Mouse (Mus musculus) midbrain, embryonic 14.5 days (tissue): ENCODE data around the gene Cpt1a. TPM values are rescaled to one million over a fixed set of nuclear protein-coding genes. Genes with fewer than 3 reads are reported as not detected.

Source experiments
- ATAC-seq: fragments of 200-750 bp; cut with Nextera tagmentation; 2 replicates; pipeline ENCODE4 v1.8.0; 2017; ENCODE audit warnings: moderate number of reproducible peaks, moderate library complexity; ENCODE audit not compliant: low FRiP score, low TSS enrichment
- DNase-seq: peaks from one replicate; pipeline ENCODE4 v3.0.0-alpha.2; 2015
- H3K27ac ChIP-seq: fragments of 300-500 bp; sonication (generic); replicated peaks from 2 replicates; pipeline ENCODE4 v1.5.1; 2014; ENCODE audit warnings: mild to moderate bottlenecking, low read depth, low read length, moderate library complexity
- H3K27me3 ChIP-seq: fragments of 300-500 bp; sonication (generic); 2 replicates; pipeline ENCODE4 v1.6.1; 2014; ENCODE audit warnings: low read length, control low read depth, mixed read lengths; ENCODE audit not compliant: control insufficient read depth, insufficient read depth
- H3K36me3 ChIP-seq: fragments of 300-500 bp; sonication (generic); 2 replicates; pipeline ENCODE4 v1.6.1; 2014; ENCODE audit warnings: low read length, control low read depth; ENCODE audit not compliant: control insufficient read depth, insufficient read depth
- H3K4me1 ChIP-seq: fragments of 300-500 bp; sonication (generic); 2 replicates; pipeline ENCODE4 v1.6.1; 2014; ENCODE audit warnings: mild to moderate bottlenecking, antibody characterized with exemption, low read length, control low read depth; ENCODE audit not compliant: control insufficient read depth, insufficient read depth
- H3K4me2 ChIP-seq: fragments of 300-500 bp; sonication (generic); 2 replicates; pipeline ENCODE4 v1.6.1; 2014; ENCODE audit warnings: mild to moderate bottlenecking, low read length, moderate library complexity
- H3K4me3 ChIP-seq: fragments of 300-500 bp; sonication (generic); replicated peaks from 2 replicates; pipeline ENCODE4 v1.5.1; 2014; ENCODE audit warnings: low read depth, low read length
- H3K9ac ChIP-seq: fragments of 300-500 bp; sonication (generic); replicated peaks from 2 replicates; pipeline ENCODE4 v1.6.1; 2014; ENCODE audit warnings: mild to moderate bottlenecking, low read length, moderate library complexity
- H3K9me3 ChIP-seq: fragments of 300-500 bp; sonication (generic); 2 replicates; pipeline ENCODE4 v1.6.1; 2016; ENCODE audit warnings: low read length, control low read depth, mixed read lengths; ENCODE audit not compliant: control insufficient read depth
- WGBS: fragments of 180-500 bp; shearing (Covaris S2); extraction: QIAGEN DNeasy Blood & Tissue Kit; methylation state at CpG from one replicate; pipeline ENCODE4 v1.1.7; 2014; 5-methylcytosine and 5-hydroxymethylcytosine counted together
- polyA plus RNA-seq: library from polyadenylated mRNA; unstranded; fragments of >200 nt; fragmentation: Nextera tagmentation; extraction: Ambion mirVana; gene quantifications from 2 replicates; pipeline ENCODE4 v1.2.1, GENCODE M21; 2014

The Cpt1a gene
- polyA plus RNA-seq, 1 experiment from 2014 or later = 19.2 TPM

- ATAC-seq (no peak), DNase-seq (no peak)
- Histone ChIP-seq H3K4me3 (no peak overlapping the region), H3K9ac (no peak overlapping the region), H3K9me3 (no peaks in the 10 kb centered on the region), H3K4me2 (no peak overlapping the region), H3K27me3 (no peaks in the 10 kb centered on the region), H3K36me3 (peaks cover 21% of the 10 kb centered on the region), H3K4me1 (no peaks in the 10 kb centered on the region), H3K27ac (no peak overlapping the region)
- 89% methylated on average over 6 of the region's 6 CpGs for WGBS
Measured at GRCm38 (mm10) chr19:3295245-3295644, 26.9 kb upstream of the Cpt1a start.

- no peak overlapping the region for H3K27ac ChIP-seq
- H3K4me2 ChIP-seq = no peak overlapping the region
- peaks cover 9% of the 10 kb centered on the region; the same call in 1 of the 2 replicates for H3K36me3 ChIP-seq
- no peak overlapping the region for H3K4me3 ChIP-seq
- DNase-seq (no peak), ATAC-seq (no peak)
- H3K9ac ChIP-seq = no peak overlapping the region
- no peaks in the 10 kb centered on the region for H3K4me1 ChIP-seq
- H3K27me3 ChIP-seq = no peaks in the 10 kb centered on the region
- H3K9me3 ChIP-seq = no peaks in the 10 kb centered on the region
Measured at GRCm38 (mm10) chr19:3297034-3297433, 25.1 kb upstream of the Cpt1a start.

- Histone ChIP-seq H3K27me3 (no peaks in the 10 kb centered on the region), H3K4me1 (no peaks in the 10 kb centered on the region), H3K9ac (no peak overlapping the region), H3K4me3 (no peak overlapping the region), H3K36me3 (peaks cover 7% of the 10 kb centered on the region; the same call in 1 of the 2 replicates), H3K27ac (no peak overlapping the region), H3K4me2 (no peak overlapping the region), H3K9me3 (no peaks in the 10 kb centered on the region)
- ATAC-seq (no peak), DNase-seq (no peak)
- 90% methylated on average over 7 of the region's 7 CpGs for WGBS
Measured at GRCm38 (mm10) chr19:3297775-3298174, 24.4 kb upstream of the Cpt1a start.

- DNase-seq (no peak), ATAC-seq (no peak)
- H3K4me2 ChIP-seq = no peak overlapping the region
- 59% methylated on average over 4 of the region's 4 CpGs for WGBS
- H3K9ac ChIP-seq = no peak overlapping the region
- H3K4me1 ChIP-seq = no peaks in the 10 kb centered on the region
- H3K27me3 ChIP-seq = no peaks in the 10 kb centered on the region
- H3K27ac ChIP-seq = no peak overlapping the region
- no peaks in the 10 kb centered on the region for H3K9me3 ChIP-seq
- H3K4me3 ChIP-seq = no peak overlapping the region
- no peaks in the 10 kb centered on the region for H3K36me3 ChIP-seq
Measured at GRCm38 (mm10) chr19:3304017-3304416, 18.1 kb upstream of the Cpt1a start.

GRCm38 (mm10) chr19:3307175-3307949, 14.8 kb upstream of the Cpt1a start:
- no peak for DNase-seq
- H3K36me3 ChIP-seq = no peaks in the 10 kb centered on the region
- no peaks in the 10 kb centered on the region for H3K4me1 ChIP-seq
- ATAC-seq = no peak
- H3K9ac ChIP-seq = no peak overlapping the region
- no peak overlapping the region for H3K4me3 ChIP-seq
- WGBS = 52% methylated on average over 16 of the region's 16 CpGs
- H3K9me3 ChIP-seq = no peaks in the 10 kb centered on the region
- H3K27ac ChIP-seq = no peak overlapping the region
- H3K4me2 ChIP-seq = no peak overlapping the region
- no peaks in the 10 kb centered on the region for H3K27me3 ChIP-seq

GRCm38 (mm10) chr19:3319341-3319740, 2.8 kb upstream of the Cpt1a start:
- Histone ChIP-seq H3K36me3 (no peaks in the 10 kb centered on the region), H3K27ac (no peak overlapping the region), H3K4me1 (peaks cover 13% of the 10 kb centered on the region), H3K27me3 (peaks cover 26% of the 10 kb centered on the region), H3K4me3 (no peak overlapping the region), H3K4me2 (no peak overlapping the region), H3K9ac (no peak overlapping the region), H3K9me3 (no peaks in the 10 kb centered on the region)
- WGBS = 93% methylated on average over 2 of the region's 2 CpGs
- no peak for ATAC-seq
- no peak for DNase-seq

- Histone ChIP-seq H3K36me3 (no peaks in the 10 kb centered on the region), H3K27ac (no peak overlapping the region), H3K4me1 (peaks cover 16% of the 10 kb centered on the region), H3K9ac (no peak overlapping the region), H3K9me3 (no peaks in the 10 kb centered on the region), H3K27me3 (peaks cover 31% of the 10 kb centered on the region), H3K4me3 (no peak overlapping the region), H3K4me2 (no peak overlapping the region)
- DNase-seq (no peak), ATAC-seq (no peak)
- 81% methylated on average over 7 of the region's 7 CpGs for WGBS
Measured at GRCm38 (mm10) chr19:3320086-3320485, 2.0 kb upstream of the Cpt1a start.

GRCm38 (mm10) chr19:3320801-3321200, 1.3 kb upstream of the Cpt1a start:
- no peak overlapping the region for H3K4me2 ChIP-seq
- H3K4me1 ChIP-seq = peaks cover 20% of the 10 kb centered on the region
- no peak overlapping the region for H3K9ac ChIP-seq
- WGBS = 81% methylated on average over 3 of the region's 3 CpGs
- H3K4me3 ChIP-seq = no peak overlapping the region
- H3K36me3 ChIP-seq = no peaks in the 10 kb centered on the region
- DNase-seq (no peak), ATAC-seq (no peak)
- H3K9me3 ChIP-seq = no peaks in the 10 kb centered on the region
- no peak overlapping the region for H3K27ac ChIP-seq
- H3K27me3 ChIP-seq = peaks cover 31% of the 10 kb centered on the region

GRCm38 (mm10) chr19:3321617-3322016, 517 bp upstream of the Cpt1a start:
- ATAC-seq (no peak), DNase-seq (peak; percentile 26)
- Histone ChIP-seq H3K36me3 (no peaks in the 10 kb centered on the region), H3K27me3 (peaks cover 31% of the 10 kb centered on the region), H3K27ac (no peak overlapping the region), H3K4me3 (no peak overlapping the region), H3K4me1 (peaks cover 27% of the 10 kb centered on the region), H3K4me2 (peak overlapping the region; percentile 85; the same call in 1 of the 2 replicates), H3K9ac (no peak overlapping the region), H3K9me3 (no peaks in the 10 kb centered on the region)
- 7% methylated on average over 11 of the region's 11 CpGs for WGBS
